Mouse (Mus musculus) CD4-positive, CD25-positive, alpha-beta regulatory T cell, adult 4 months (primary cell): ENCODE results near the gene Poc1a. TPM values are rescaled to one million over a fixed set of nuclear protein-coding genes. Genes with fewer than 3 reads are reported as not detected.
A peak's percentile ranks its signal among the peaks of the same experiment; 100 is the strongest.

ENCODE experiments used
- ATAC-seq: one replicate; pipeline ENCODE4 v1.8.0; 2017
- polyA plus RNA-seq, 2 experiments: library from polyadenylated mRNA; unstranded; fragments of 100-300 nt; shearing (Covaris generic); gene quantifications; one replicate each; pipeline ENCODE4 v1.2.1; 2017

Gene Poc1a
- polyA plus RNA-seq, 2 experiments from 2014 or later: 2.3 to 8.0 TPM

- no peak for ATAC-seq
Measured at GRCm38 (mm10) chr9:106338462-106339172, 57.8 kb downstream of the Poc1a start.

GRCm38 (mm10) chr9:106339173-106339558 is 58.3 kb downstream of the Poc1a start:
- no peak for ATAC-seq

- no peak for ATAC-seq
Measured at GRCm38 (mm10) chr9:106339730-106340129, 58.9 kb downstream of the Poc1a start.

- no peak for ATAC-seq
Measured at GRCm38 (mm10) chr9:106340501-106341312, 59.8 kb downstream of the Poc1a start.

GRCm38 (mm10) chr9:106341313-106341686 is 60.4 kb downstream of the Poc1a start:
- ATAC-seq: no peak

GRCm38 (mm10) chr9:106342573-106342972 is 61.7 kb downstream of the Poc1a start:
- no peak for ATAC-seq

GRCm38 (mm10) chr9:106345167-106345566 is 64.3 kb downstream of the Poc1a start:
- ATAC-seq: no peak

- ATAC-seq: no peak
Measured at GRCm38 (mm10) chr9:106345630-106346029, 64.8 kb downstream of the Poc1a start.

GRCm38 (mm10) chr9:106348281-106348680 is 67.4 kb downstream of the Poc1a start:
- ATAC-seq: no peak

GRCm38 (mm10) chr9:106349075-106349474 is 68.2 kb downstream of the Poc1a start:
- no peak for ATAC-seq

GRCm38 (mm10) chr9:106351178-106351577 is 70.3 kb downstream of the Poc1a start:
- no peak for ATAC-seq

GRCm38 (mm10) chr9:106353779-106354178 is 72.9 kb downstream of the Poc1a start:
- no peak for ATAC-seq

GRCm38 (mm10) chr9:106354810-106355209 is 73.9 kb downstream of the Poc1a start:
- ATAC-seq: no peak

- no peak for ATAC-seq
Measured at GRCm38 (mm10) chr9:106355217-106355974, 74.5 kb downstream of the Poc1a start.

GRCm38 (mm10) chr9:106355975-106356286 is 75.1 kb downstream of the Poc1a start:
- ATAC-seq: no peak

- no peak for ATAC-seq
Measured at GRCm38 (mm10) chr9:106356323-106356844, 75.5 kb downstream of the Poc1a start.

- ATAC-seq: no peak
Measured at GRCm38 (mm10) chr9:106357167-106357566, 76.3 kb downstream of the Poc1a start.

GRCm38 (mm10) chr9:106359297-106359696 is 78.4 kb downstream of the Poc1a start:
- ATAC-seq: no peak

- no peak for ATAC-seq
Measured at GRCm38 (mm10) chr9:106361140-106361539, 80.3 kb downstream of the Poc1a start.

- no peak for ATAC-seq
Measured at GRCm38 (mm10) chr9:106365333-106365732, 84.5 kb downstream of the Poc1a start.

GRCm38 (mm10) chr9:106366188-106366587 is 85.3 kb downstream of the Poc1a start:
- ATAC-seq: no peak

- ATAC-seq: peak; percentile 27
Measured at GRCm38 (mm10) chr9:106367001-106367400, 86.1 kb downstream of the Poc1a start.

GRCm38 (mm10) chr9:106367592-106368111 is 86.8 kb downstream of the Poc1a start:
- ATAC-seq: peak; percentile 87
